Mouse (Mus musculus): Measurements from ENCODE around the gene Plcb3.

Plcb3 gene

GRCm38 (mm10) chr19:6920741-6921636 lies 55.3 kb downstream of the Plcb3 start:
- DNase-seq (ENCODE audit: low read depth, low spot score): peak; percentile 86

GRCm38 (mm10) chr19:6919876-6920740 lies 56.2 kb downstream of the Plcb3 start:
- no peak for DNase-seq (ENCODE audit: low read depth, low spot score)

GRCm38 (mm10) chr19:6919431-6919830 lies 56.8 kb downstream of the Plcb3 start:
- no peak for DNase-seq (ENCODE audit: low read depth, low spot score)

GRCm38 (mm10) chr19:6918321-6918720 lies 57.9 kb downstream of the Plcb3 start:
- no peak for DNase-seq (ENCODE audit: low read depth, low spot score)

DNA sequence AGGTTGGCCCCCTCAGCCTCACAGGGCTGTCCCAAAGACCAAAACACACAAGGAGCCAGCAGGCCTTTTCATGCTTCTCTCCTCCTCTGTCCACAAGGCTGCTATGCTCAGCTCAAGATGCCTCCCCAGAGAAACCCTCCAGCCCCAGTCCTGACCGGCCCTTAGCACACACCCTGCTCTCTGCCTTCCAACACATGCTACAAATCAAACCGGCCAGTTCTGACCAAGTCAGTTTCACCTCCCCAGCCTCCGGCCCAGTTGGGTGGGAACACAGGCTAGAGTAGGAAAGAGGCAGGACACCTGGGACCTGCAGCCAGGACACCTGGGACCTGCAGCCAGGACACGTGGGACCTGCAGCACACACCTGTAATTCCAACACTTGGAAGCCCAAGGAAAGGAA lies 59.8 kb downstream of the Plcb3 start:
- no peak for DNase-seq (ENCODE audit: low read depth, low spot score)

DNA sequence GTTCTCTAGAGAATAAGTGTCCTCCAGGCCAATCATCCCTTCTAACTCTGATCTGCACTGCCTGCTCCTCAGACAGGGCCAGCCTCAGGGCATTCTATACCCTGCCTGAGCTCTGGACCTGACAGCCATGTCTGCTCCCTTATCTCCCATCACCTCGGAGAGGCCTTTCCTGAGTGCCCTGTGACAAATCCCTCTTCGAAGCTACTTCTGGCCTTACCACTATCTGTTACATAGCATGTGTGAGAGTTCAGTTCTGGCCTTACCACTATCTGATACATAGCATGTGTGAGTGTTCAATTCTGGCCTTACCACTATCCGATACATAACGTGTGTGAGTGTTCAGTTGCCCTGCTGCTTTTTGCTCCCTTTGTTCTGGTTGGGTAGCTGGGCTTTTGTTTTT lies 61.0 kb downstream of the Plcb3 start:
- no peak for DNase-seq (ENCODE audit: low read depth, low spot score)

GRCm38 (mm10) chr19:6914540-6914939 lies 61.7 kb downstream of the Plcb3 start:
- no peak for DNase-seq (ENCODE audit: low read depth, low spot score)

- DNase-seq (ENCODE audit: low read depth, low spot score): no peak
Observed at GRCm38 (mm10) chr19:6913991-6914390, 62.3 kb downstream of the Plcb3 start.

GRCm38 (mm10) chr19:6913036-6913435 lies 63.2 kb downstream of the Plcb3 start:
- DNase-seq (ENCODE audit: low read depth, low spot score): no peak

DNA sequence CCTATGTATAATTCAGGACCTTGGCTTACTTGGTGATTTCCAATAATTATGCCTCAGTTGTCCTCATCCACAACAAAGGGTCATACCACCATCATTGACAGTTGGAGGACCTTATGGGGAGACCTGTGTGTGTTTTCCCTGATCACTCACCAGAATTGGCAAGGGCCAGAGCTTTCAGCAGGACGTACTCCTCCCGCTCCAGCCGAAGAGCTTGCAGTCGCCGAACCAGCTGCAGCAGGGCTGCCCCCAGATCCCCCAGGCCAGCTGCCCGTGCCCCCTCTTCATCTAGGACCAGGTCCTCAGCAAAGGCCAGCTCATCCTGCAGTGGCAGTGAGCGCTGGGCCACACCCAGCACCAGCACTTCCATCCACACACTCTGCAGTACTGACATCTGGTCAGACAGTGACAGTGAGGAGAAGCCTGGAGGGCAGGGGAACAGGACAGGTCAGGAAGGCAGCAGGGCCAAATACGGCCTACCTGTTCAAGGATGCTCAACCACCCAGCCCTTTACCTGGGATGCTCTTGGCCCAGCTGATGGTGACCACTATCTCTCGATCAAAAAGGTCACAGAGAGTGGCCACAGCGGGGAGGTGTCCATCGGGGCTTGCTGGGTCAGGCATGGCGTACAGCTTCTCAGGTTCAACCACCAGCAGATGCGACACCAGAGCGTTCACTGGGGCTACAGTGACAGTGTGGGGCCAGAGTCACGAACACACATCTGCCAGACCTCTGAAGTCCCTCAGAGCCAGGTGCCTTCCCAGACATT lies 63.9 kb downstream of the Plcb3 start:
- DNase-seq (ENCODE audit: low read depth, low spot score): no peak

DNA sequence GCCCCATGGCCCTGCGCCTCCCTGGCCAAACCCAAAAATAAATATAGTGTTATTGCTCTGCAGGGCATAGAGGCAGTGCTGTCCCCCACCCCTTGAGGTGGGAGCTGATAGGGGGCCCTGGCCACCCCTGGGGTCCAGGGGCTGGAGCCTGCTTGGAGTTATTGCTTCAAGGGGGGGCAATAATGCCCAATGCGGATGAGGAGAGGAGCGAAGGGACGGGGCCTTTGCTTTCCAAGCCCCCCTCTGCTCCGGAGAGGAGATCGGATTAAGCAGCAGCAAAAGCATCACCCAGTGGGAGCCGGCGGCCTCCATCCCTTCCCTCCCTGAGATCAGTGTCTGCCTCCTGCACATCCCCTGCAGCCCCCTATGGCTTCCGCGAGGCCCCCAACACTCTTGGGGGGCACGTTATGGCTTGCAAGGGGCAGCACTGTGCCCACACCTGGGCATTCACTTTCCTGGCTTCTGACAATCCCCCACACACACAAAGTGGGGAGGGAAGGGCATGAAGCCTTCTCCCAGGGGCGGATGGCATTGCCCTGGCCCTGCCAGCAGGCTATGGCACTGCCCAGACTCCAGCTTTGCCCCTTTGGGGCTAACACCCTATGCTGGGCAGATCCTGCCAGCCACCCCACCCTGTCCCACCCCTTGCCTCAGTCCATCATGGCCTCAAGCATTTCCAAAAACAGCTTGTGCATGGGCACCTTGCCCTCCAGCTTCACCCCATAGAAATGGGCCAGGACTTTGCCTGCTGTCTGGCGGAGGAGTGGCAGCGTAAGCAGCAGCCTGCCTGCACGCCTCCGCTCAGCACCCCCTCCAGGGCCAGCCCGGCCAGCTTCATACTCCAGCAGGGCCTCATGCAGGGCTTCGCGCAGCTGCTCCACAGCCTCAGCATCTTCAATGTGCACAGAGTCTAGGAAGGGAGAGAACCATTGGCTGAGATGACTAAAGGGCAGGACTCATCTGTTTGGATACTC lies 64.9 kb downstream of the Plcb3 start:
- no peak for DNase-seq (ENCODE audit: low read depth, low spot score)

GRCm38 (mm10) chr19:6910306-6910705 lies 66.0 kb downstream of the Plcb3 start:
- DNase-seq (ENCODE audit: low read depth, low spot score): peak; percentile 81

DNA sequence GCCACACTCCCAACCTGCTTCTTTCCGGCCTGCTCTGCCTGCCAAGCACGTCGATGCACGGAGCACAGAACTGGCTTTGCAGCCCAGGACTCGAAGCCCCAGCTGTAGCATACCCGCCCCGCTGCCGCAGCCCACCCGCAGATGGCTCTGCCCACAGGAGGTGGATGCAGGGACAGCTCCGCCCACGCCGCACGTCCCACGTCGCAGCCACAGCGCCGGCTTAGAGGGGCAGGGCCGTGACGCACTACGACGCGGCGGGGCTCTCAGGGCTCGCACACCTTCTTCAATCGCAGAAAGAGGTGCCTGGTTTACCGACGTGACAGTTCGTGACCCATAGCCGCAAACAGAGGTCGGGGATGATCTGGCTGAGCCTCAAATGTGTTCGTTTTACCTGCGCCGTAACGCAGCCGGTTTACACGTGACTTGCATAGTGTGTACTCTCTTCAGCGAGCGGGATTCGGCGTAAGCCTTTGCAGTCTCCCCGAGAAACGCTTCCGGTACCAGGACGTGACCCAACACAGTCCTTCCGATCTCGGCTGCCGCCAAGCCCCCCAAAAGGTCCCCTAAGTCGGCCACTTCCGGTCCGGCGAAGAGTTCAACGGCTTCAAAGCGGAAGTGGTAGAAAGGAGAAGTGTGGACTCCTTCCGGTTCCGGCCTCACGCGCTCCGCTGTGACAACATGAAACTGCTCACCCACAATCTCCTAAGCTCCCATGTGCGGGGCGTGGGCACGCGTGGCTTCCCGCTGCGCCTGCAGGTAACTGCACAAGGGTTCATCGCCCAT lies 66.6 kb downstream of the Plcb3 start, which contains the start of the genes Trmt112 and Prdx5:
TSS of gene Trmt112 (plus strand) at position 192 of the 783 bp plus-strand sequence.
TSS of gene Prdx5 (minus strand) at position 600 of the 783 bp plus-strand sequence.
- DNase-seq (ENCODE audit: low read depth, low spot score): peak; percentile 98

GRCm38 (mm10) chr19:6909021-6909420 lies 67.2 kb downstream of the Plcb3 start:
- no peak for DNase-seq (ENCODE audit: low read depth, low spot score)

- DNase-seq (ENCODE audit: low read depth, low spot score): peak; percentile 30
Observed at GRCm38 (mm10) chr19:6907811-6908540, 68.3 kb downstream of the Plcb3 start.

- DNase-seq (ENCODE audit: low read depth, low spot score): no peak
Observed at GRCm38 (mm10) chr19:6907094-6907493, 69.2 kb downstream of the Plcb3 start.

- DNase-seq (ENCODE audit: low read depth, low spot score): no peak
Observed at GRCm38 (mm10) chr19:6906199-6906598, 70.1 kb downstream of the Plcb3 start.

DNA sequence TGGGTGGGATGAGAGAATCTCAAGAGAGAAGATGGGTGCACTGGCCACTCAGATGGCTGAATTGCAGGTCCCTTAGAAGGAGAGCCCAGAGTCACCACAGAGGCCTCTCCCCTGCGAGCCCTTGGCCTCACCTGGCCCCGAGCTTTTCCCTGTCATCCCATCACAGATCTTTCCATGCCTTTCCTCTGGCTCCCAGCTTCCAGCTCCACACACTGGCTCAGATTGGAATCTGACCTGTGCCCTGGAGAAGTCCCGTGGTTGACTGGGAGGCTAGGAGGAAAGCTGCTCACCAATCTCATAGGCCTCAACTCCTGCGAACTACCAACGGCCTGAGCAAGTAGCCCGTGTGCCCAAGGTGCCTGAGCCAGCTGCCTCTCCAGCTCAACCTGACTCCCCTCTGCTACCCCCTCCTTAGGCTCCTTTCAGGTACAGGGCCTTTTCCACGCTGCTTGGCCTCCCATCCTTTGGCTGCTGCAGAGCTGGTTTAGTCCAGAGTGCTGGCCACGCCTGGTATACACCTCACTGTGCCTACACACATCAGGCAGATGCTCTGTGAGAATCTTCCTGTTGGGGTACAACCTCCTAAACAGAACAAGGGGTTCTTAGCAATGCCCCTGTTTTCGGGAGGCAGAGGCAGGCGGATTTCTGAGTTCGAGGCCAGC lies 70.6 kb downstream of the Plcb3 start:
- DNase-seq (ENCODE audit: low read depth, low spot score): no peak

Measured in A20 (cell line).